Mouse (Mus musculus) limb, embryonic 10.5 days (tissue): Measurements from ENCODE around the gene Smarcc1. TPM values are rescaled to one million over a fixed set of nuclear protein-coding genes. Genes with fewer than 3 reads are reported as not detected.

Experiments used
- DNase-seq: peaks from one replicate; pipeline ENCODE4 v3.0.0-alpha.2; 2017; ENCODE audit warnings: low spot score
- H3K27ac ChIP-seq: fragments of 300-500 bp; sonication (generic); 2 replicates; pipeline ENCODE4 v1.5.1; 2016; ENCODE audit warnings: mild to moderate bottlenecking
- H3K27me3 ChIP-seq: fragments of 300-500 bp; sonication (generic); 2 replicates; pipeline ENCODE4 v1.6.1; 2016; ENCODE audit warnings: low read depth, mild to moderate bottlenecking; ENCODE audit not compliant: poor library complexity, severe bottlenecking
- H3K36me3 ChIP-seq: fragments of 300-500 bp; sonication (generic); 2 replicates; pipeline ENCODE4 v1.6.1; 2016; ENCODE audit warnings: mild to moderate bottlenecking, moderate library complexity
- H3K4me1 ChIP-seq: fragments of 300-500 bp; sonication (generic); 2 replicates; pipeline ENCODE4 v1.6.1; 2016
- H3K4me3 ChIP-seq: fragments of 300-500 bp; sonication (generic); 2 replicates; pipeline ENCODE4 v1.5.1; 2016; ENCODE audit warnings: mild to moderate bottlenecking, moderate library complexity
- H3K9me3 ChIP-seq: fragments of 300-500 bp; sonication (generic); replicated peaks from 2 replicates; pipeline ENCODE4 v1.6.1; 2016; ENCODE audit warnings: mild to moderate bottlenecking
- WGBS: fragments of 180-500 bp; shearing (Covaris S2); methylation state at CpG from one replicate; pipeline ENCODE4 v1.1.7; 2016; 5-methylcytosine and 5-hydroxymethylcytosine counted together
- polyA plus RNA-seq: library from polyadenylated mRNA; unstranded; fragments of >200 nt; fragmentation: Nextera tagmentation; extraction: Ambion mirVana; gene quantifications from 2 replicates; pipeline ENCODE4 v1.2.1, GENCODE M21; 2016

Gene Smarcc1
- polyA plus RNA-seq, 1 experiment from 2014 or later = 227 TPM

- no peak overlapping the region for H3K27ac ChIP-seq
- DNase-seq = no peak
- 79% methylated on average over 10 of the region's 10 CpGs for WGBS
- no peaks in the 10 kb centered on the region for H3K9me3 ChIP-seq
- H3K4me3 ChIP-seq = no peak overlapping the region
- H3K36me3 ChIP-seq = no peaks in the 10 kb centered on the region
- peaks cover 32% of the 10 kb centered on the region for H3K4me1 ChIP-seq
- peaks cover 54% of the 10 kb centered on the region for H3K27me3 ChIP-seq
These were observed 129.5 kb downstream of the Smarcc1 start for GRCm38 (mm10) chr9:110247049-110247448.

GRCm38 (mm10) chr9:110248861-110249260, 131.4 kb downstream of the Smarcc1 start:
- WGBS = 80% methylated on average over 2 of the region's 2 CpGs
- no peak for DNase-seq
- Histone ChIP-seq H3K27me3 (peaks cover 35% of the 10 kb centered on the region), H3K4me3 (no peak overlapping the region), H3K27ac (no peak overlapping the region), H3K36me3 (no peaks in the 10 kb centered on the region), H3K9me3 (no peaks in the 10 kb centered on the region), H3K4me1 (peaks cover 32% of the 10 kb centered on the region)

- Histone ChIP-seq H3K27ac (peak overlapping the region; percentile 1; the same call in 1 of the 2 replicates), H3K36me3 (no peaks in the 10 kb centered on the region), H3K4me1 (peaks cover 28% of the 10 kb centered on the region), H3K27me3 (peaks cover 24% of the 10 kb centered on the region), H3K9me3 (no peaks in the 10 kb centered on the region), H3K4me3 (no peak overlapping the region)
- WGBS = 34% methylated on average over 11 of the region's 11 CpGs
- DNase-seq = no peak
These were observed 132.5 kb downstream of the Smarcc1 start for GRCm38 (mm10) chr9:110249823-110250543.

DNA sequence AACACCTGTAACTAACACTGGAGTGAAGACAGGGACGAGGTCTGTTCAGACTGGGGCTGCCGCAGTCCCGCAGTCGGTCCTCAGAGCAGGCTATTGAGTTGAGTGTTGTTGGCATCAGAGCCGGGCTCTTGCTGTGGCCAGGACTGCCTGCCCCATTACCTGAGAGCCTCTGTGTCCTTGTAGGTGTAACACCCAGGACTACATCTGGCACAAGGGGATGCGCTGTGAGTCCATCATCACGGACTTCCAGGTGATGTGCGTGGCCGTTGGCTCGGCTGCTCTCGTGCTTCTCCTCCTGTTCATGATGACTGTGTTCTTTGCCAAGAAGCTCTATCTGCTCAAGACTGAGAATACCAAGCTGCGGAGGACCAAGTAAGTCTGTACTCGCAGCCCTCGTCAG, 133.3 kb downstream of the Smarcc1 start:
- WGBS = 93% methylated on average over 14 of the region's 14 CpGs
- Histone ChIP-seq H3K9me3 (no peaks in the 10 kb centered on the region), H3K4me3 (no peak overlapping the region), H3K27me3 (peaks cover 16% of the 10 kb centered on the region), H3K4me1 (peaks cover 24% of the 10 kb centered on the region), H3K36me3 (no peaks in the 10 kb centered on the region), H3K27ac (no peak overlapping the region)
- no peak for DNase-seq

DNA sequence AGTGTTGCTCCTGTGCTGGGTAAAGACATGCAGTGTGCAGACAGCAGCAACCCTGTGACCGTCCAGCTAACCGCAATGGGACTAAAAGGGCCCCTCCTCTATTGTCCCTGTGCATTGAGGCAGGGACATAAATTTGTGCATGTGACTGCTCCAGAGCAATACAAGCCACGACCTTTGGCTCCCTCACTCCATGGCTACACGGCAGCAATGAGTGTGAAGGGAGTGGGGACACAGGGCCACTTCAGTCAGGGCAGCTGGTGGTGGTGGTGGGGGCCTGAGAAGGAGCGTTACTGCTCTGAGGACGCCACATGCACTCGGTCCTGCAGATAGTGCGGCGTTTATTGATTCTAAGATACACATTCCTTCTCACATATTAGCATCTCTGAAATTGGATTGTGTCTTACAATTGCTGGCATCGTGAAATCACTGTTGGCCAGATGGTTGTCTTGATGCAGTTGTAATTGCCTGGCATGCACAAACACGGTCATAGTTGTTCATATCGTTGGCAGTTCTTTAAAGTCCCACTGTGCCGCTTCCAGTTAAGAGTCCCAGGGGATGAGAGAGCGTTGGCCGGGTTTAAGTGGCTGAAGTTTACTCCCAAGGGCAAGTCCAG, 138.0 kb downstream of the Smarcc1 start:
- no peaks in the 10 kb centered on the region for H3K36me3 ChIP-seq
- H3K27ac ChIP-seq = no peak overlapping the region
- no peaks in the 10 kb centered on the region for H3K27me3 ChIP-seq
- no peak overlapping the region for H3K4me3 ChIP-seq
- WGBS = 81% methylated on average over 15 of the region's 15 CpGs
- H3K4me1 ChIP-seq = peaks cover 5% of the 10 kb centered on the region; the same call in 1 of the 2 replicates
- H3K9me3 ChIP-seq = no peaks in the 10 kb centered on the region
- no peak for DNase-seq

DNA sequence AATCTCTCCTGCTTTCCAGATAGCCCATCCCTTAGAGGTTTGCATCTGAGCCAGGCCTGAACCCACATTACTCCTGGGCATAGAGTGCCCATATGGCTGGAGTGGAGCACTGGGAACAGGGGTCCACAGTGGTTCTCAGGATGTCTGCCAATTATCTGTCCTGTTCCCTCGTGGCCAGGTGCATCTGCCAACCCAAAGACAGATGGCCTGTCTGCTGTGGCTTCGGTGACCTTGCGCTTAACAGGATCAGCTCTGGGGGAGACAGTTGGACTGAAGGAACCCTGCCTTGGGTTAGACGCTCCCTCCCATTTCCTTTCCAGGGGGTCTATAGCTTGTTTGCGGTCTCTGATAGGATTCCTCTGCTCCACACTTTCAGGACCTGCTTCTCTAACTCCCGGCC, 141.1 kb downstream of the Smarcc1 start:
- Histone ChIP-seq H3K4me1 (0 out of 2 replicates have a peak, but pooled peaks cover 3% of the 10 kb centered on the region), H3K9me3 (no peaks in the 10 kb centered on the region), H3K27me3 (no peaks in the 10 kb centered on the region), H3K27ac (no peak overlapping the region), H3K36me3 (no peaks in the 10 kb centered on the region), H3K4me3 (no peak overlapping the region)
- WGBS = 80% methylated on average over 6 of the region's 6 CpGs
- no peak for DNase-seq

DNA sequence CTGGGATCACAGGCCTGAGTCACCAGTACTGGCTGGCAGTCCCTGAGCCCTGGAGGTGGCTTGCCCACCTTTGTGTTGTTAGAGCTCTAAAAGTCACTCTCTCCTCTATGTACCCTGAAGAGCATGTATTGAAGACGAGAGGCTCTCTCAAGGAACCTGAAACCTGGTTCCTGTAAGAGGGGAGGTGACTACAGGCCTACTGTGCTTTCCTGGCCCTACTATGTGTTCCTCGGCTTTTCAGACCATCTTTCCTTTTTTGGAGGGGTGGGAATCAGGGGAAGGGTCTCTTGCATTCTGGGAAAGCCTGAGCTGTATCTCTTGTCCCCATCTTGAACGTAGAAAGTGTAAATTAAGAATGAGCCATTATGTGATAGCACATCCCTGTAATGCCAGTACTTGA, 141.6 kb downstream of the Smarcc1 start:
- H3K36me3 ChIP-seq = no peaks in the 10 kb centered on the region
- H3K4me3 ChIP-seq = no peak overlapping the region
- WGBS = 79% methylated on average over 3 of the region's 3 CpGs
- DNase-seq = no peak
- no peaks in the 10 kb centered on the region for H3K9me3 ChIP-seq
- 0 out of 2 replicates have a peak, but pooled peaks cover 3% of the 10 kb centered on the region for H3K4me1 ChIP-seq
- no peaks in the 10 kb centered on the region for H3K27me3 ChIP-seq
- no peak overlapping the region for H3K27ac ChIP-seq

- no peaks in the 10 kb centered on the region for H3K36me3 ChIP-seq
- no peak overlapping the region for H3K27ac ChIP-seq
- no peaks in the 10 kb centered on the region for H3K4me1 ChIP-seq
- H3K4me3 ChIP-seq = no peak overlapping the region
- H3K9me3 ChIP-seq = no peaks in the 10 kb centered on the region
- 83% methylated on average over 8 of the region's 8 CpGs for WGBS
- no peak for DNase-seq
- no peaks in the 10 kb centered on the region for H3K27me3 ChIP-seq
These were observed 145.7 kb downstream of the Smarcc1 start for GRCm38 (mm10) chr9:110263181-110263580.

- Histone ChIP-seq H3K27me3 (no peaks in the 10 kb centered on the region), H3K36me3 (no peaks in the 10 kb centered on the region), H3K4me1 (no peaks in the 10 kb centered on the region), H3K27ac (no peak overlapping the region), H3K9me3 (no peaks in the 10 kb centered on the region), H3K4me3 (no peak overlapping the region)
- no peak for DNase-seq
- 82% methylated on average over 9 of the region's 9 CpGs for WGBS
These were observed 147.5 kb downstream of the Smarcc1 start for GRCm38 (mm10) chr9:110264991-110265390.

GRCm38 (mm10) chr9:110268416-110268815, 150.9 kb downstream of the Smarcc1 start:
- DNase-seq = no peak
- whole genome bisulfite sequencing = 95% methylated on average over 10 of the region's 10 CpGs
- H3K4me3 ChIP-seq = no peak overlapping the region

GRCm38 (mm10) chr9:110272330-110272729, 154.8 kb downstream of the Smarcc1 start:
- H3K9me3 ChIP-seq = no peaks in the 10 kb centered on the region
- 93% methylated on average over 3 of the region's 3 CpGs for WGBS

More at GRCm38 (mm10) chr9:110268416-110268815, 150.9 kb downstream of the Smarcc1 start:
- H3K36me3 ChIP-seq = no peaks in the 10 kb centered on the region
- no peak overlapping the region for H3K27ac ChIP-seq
- H3K4me1 ChIP-seq = no peaks in the 10 kb centered on the region
- H3K27me3 ChIP-seq = no peaks in the 10 kb centered on the region
- no peaks in the 10 kb centered on the region for H3K9me3 ChIP-seq

GRCm38 (mm10) chr9:110273507-110273906, 156.0 kb downstream of the Smarcc1 start:
- no peaks in the 10 kb centered on the region for H3K36me3 ChIP-seq
- no peaks in the 10 kb centered on the region for H3K27me3 ChIP-seq
- H3K27ac ChIP-seq = no peak overlapping the region
- DNase-seq = no peak
- whole genome bisulfite sequencing = 81% methylated on average over 4 of the region's 4 CpGs
- no peak overlapping the region for H3K4me3 ChIP-seq
- H3K9me3 ChIP-seq = no peaks in the 10 kb centered on the region
- no peaks in the 10 kb centered on the region; the same call in 1 of the 2 replicates for H3K4me1 ChIP-seq

More at GRCm38 (mm10) chr9:110272330-110272729, 154.8 kb downstream of the Smarcc1 start:
- Histone ChIP-seq H3K4me3 (no peak overlapping the region), H3K27ac (no peak overlapping the region), H3K4me1 (no peaks in the 10 kb centered on the region; the same call in 1 of the 2 replicates), H3K27me3 (no peaks in the 10 kb centered on the region), H3K36me3 (no peaks in the 10 kb centered on the region)
- DNase-seq = no peak

DNA sequence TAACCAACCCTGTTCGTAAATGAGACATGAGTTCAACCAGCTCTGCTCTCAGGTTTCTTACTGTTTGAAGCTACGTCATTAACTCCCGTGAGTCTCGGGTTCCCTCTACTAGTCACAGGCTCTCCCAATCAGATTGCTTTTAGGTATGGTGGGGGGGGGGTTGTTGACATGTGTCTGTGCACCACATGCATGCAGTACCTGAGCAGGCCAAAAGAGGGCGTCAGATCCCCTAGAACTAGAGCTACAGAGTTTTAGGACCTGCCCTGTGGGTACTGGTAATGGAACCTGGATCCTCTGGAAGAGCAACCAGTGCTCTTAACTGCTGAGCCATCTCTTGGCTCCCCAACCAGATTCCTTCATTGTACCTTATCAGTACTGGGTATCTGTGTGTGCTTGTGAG, 158.4 kb downstream of the Smarcc1 start:
- no peaks in the 10 kb centered on the region for H3K27me3 ChIP-seq
- 65% methylated on average over 5 of the region's 5 CpGs for WGBS
- DNase-seq = no peak

More for the DNA sequence above, 158.4 kb downstream of the Smarcc1 start:
- H3K4me3 ChIP-seq = no peak overlapping the region
- no peaks in the 10 kb centered on the region for H3K36me3 ChIP-seq
- H3K27ac ChIP-seq = no peak overlapping the region
- H3K4me1 ChIP-seq = no peaks in the 10 kb centered on the region; the same call in 1 of the 2 replicates
- no peaks in the 10 kb centered on the region for H3K9me3 ChIP-seq
